Mouse (Mus musculus) forebrain, embryonic 14.5 days (tissue): ENCODE results near the gene Gpkow. TPM values are rescaled to one million over a fixed set of nuclear protein-coding genes. Genes with fewer than 3 reads are reported as not detected.

ENCODE experiments used
- ATAC-seq: fragments of 200-750 bp; cut with Nextera tagmentation; 2 replicates; pipeline ENCODE4 v1.8.0; 2017; ENCODE audit warnings: mild to moderate bottlenecking, moderate library complexity
- DNase-seq: peaks from one replicate; pipeline ENCODE4 v3.0.0-alpha.2; 2015; ENCODE audit warnings: low spot score
- H3K27ac ChIP-seq: fragments of 300-500 bp; sonication (generic); 2 replicates; pipeline ENCODE4 v1.5.1; 2014; ENCODE audit warnings: low read depth, mild to moderate bottlenecking, control low read depth, low read length, moderate library complexity
- H3K27me3 ChIP-seq: fragments of 300-500 bp; sonication (generic); replicated peaks from 2 replicates; pipeline ENCODE4 v1.6.1; 2014; ENCODE audit warnings: low read length, control low read depth, mixed read lengths; ENCODE audit not compliant: control insufficient read depth, insufficient read depth
- H3K36me3 ChIP-seq: fragments of 300-500 bp; sonication (generic); 2 replicates; pipeline ENCODE4 v1.6.1; 2014; ENCODE audit warnings: low read length, control low read depth; ENCODE audit not compliant: control insufficient read depth, insufficient read depth
- H3K4me1 ChIP-seq: fragments of 300-500 bp; sonication (generic); 2 replicates; pipeline ENCODE4 v1.6.1; 2014; ENCODE audit warnings: antibody characterized with exemption, low read length, control low read depth; ENCODE audit not compliant: control insufficient read depth, insufficient read depth
- H3K4me2 ChIP-seq: fragments of 300-500 bp; sonication (generic); 2 replicates; pipeline ENCODE4 v1.6.1; 2014; ENCODE audit warnings: mild to moderate bottlenecking, control low read depth, low read length
- H3K4me3 ChIP-seq: fragments of 300-500 bp; sonication (generic); 2 replicates; pipeline ENCODE4 v1.5.1; 2014; ENCODE audit warnings: low read depth, low read length, control low read depth
- H3K9ac ChIP-seq: fragments of 300-500 bp; sonication (generic); 2 replicates; pipeline ENCODE4 v1.6.1; 2014; ENCODE audit warnings: mild to moderate bottlenecking, low read length, control low read depth, moderate library complexity
- H3K9me3 ChIP-seq: fragments of 300-500 bp; sonication (generic); replicated peaks from 2 replicates; pipeline ENCODE4 v1.6.1; 2016; ENCODE audit warnings: low read length, control low read depth, mixed read lengths; ENCODE audit not compliant: control insufficient read depth
- WGBS: fragments of 180-500 bp; shearing (Covaris S2); extraction: QIAGEN DNeasy Blood & Tissue Kit; methylation state at CpG from one replicate; pipeline ENCODE4 v1.1.7; 2014; 5-methylcytosine and 5-hydroxymethylcytosine counted together
- polyA plus RNA-seq: library from polyadenylated mRNA; unstranded; fragments of >200 nt; fragmentation: Nextera tagmentation; extraction: Ambion mirVana; gene quantifications from 2 replicates; pipeline ENCODE4 v1.2.1, GENCODE M21; 2014

Gpkow gene
- polyA plus RNA-seq, 1 experiment from 2014 or later = 57.4 TPM

- Histone ChIP-seq H3K9ac (peak overlapping the region; percentile 60), H3K36me3 (peaks cover 12% of the 10 kb centered on the region; the same call in 1 of the 2 replicates), H3K27me3 (no peaks in the 10 kb centered on the region), H3K4me1 (no peaks in the 10 kb centered on the region; the same call in 1 of the 2 replicates), H3K9me3 (no peaks in the 10 kb centered on the region), H3K27ac (no peak overlapping the region), H3K4me2 (peak overlapping the region; percentile 59), H3K4me3 (peak overlapping the region; percentile 43)
- ATAC-seq (no peak), DNase-seq (no peak)
- 54% methylated on average over 4 of the region's 4 CpGs for WGBS
These were observed 32.0 kb downstream of the Gpkow start for GRCm38 (mm10) chrX:7728922-7729265.

- no peaks in the 10 kb centered on the region for H3K27me3 ChIP-seq
- H3K4me3 ChIP-seq = no peak overlapping the region
- no peaks in the 10 kb centered on the region; the same call in 1 of the 2 replicates for H3K4me1 ChIP-seq
- ATAC-seq (no peak), DNase-seq (peak; percentile 37)
- no peak overlapping the region for H3K9ac ChIP-seq
- H3K36me3 ChIP-seq = peaks cover 20% of the 10 kb centered on the region; the same call in 1 of the 2 replicates
- no peaks in the 10 kb centered on the region for H3K9me3 ChIP-seq
- no peak overlapping the region for H3K27ac ChIP-seq
- H3K4me2 ChIP-seq = no peak overlapping the region
- 38% methylated on average over 25 of the region's 26 CpGs for WGBS
These were observed 36.7 kb downstream of the Gpkow start for GRCm38 (mm10) chrX:7733571-7734156.

GRCm38 (mm10) chrX:7739336-7740081 lies 42.6 kb downstream of the Gpkow start:
- H3K9me3 ChIP-seq = no peaks in the 10 kb centered on the region
- no peak overlapping the region for H3K27ac ChIP-seq
- H3K4me2 ChIP-seq = no peak overlapping the region
- no peak overlapping the region for H3K9ac ChIP-seq
- H3K4me3 ChIP-seq = no peak overlapping the region
- ATAC-seq (no peak), DNase-seq (peak; percentile 45)
- H3K27me3 ChIP-seq = no peaks in the 10 kb centered on the region
- peaks cover 15% of the 10 kb centered on the region; the same call in 1 of the 2 replicates for H3K36me3 ChIP-seq
- no peaks in the 10 kb centered on the region for H3K4me1 ChIP-seq
- 68% methylated on average over 14 of the region's 14 CpGs for WGBS

- no peak overlapping the region for H3K9ac ChIP-seq
- DNase-seq = no peak
- 76% methylated on average over 10 of the region's 10 CpGs for WGBS
These were observed 43.3 kb downstream of the Gpkow start for GRCm38 (mm10) chrX:7740082-7740819.

GRCm38 (mm10) chrX:7741103-7741502 lies 44.2 kb downstream of the Gpkow start:
- 76% methylated on average over 5 of the region's 5 CpGs for WGBS

More at GRCm38 (mm10) chrX:7740082-7740819, 43.3 kb downstream of the Gpkow start:
- H3K4me1 ChIP-seq = no peaks in the 10 kb centered on the region
- no peaks in the 10 kb centered on the region for H3K9me3 ChIP-seq
- H3K27me3 ChIP-seq = no peaks in the 10 kb centered on the region
- peaks cover 15% of the 10 kb centered on the region; the same call in 1 of the 2 replicates for H3K36me3 ChIP-seq
- ATAC-seq = no peak
- no peak overlapping the region for H3K27ac ChIP-seq
- H3K4me3 ChIP-seq = no peak overlapping the region
- no peak overlapping the region for H3K4me2 ChIP-seq

GRCm38 (mm10) chrX:7743470-7743869 lies 46.5 kb downstream of the Gpkow start:
- H3K9me3 ChIP-seq = no peaks in the 10 kb centered on the region
- H3K4me1 ChIP-seq = no peaks in the 10 kb centered on the region
- ATAC-seq = no peak
- no peak overlapping the region for H3K4me3 ChIP-seq
- no peaks in the 10 kb centered on the region for H3K27me3 ChIP-seq
- H3K27ac ChIP-seq = no peak overlapping the region
- peak; percentile 2 for DNase-seq
- H3K9ac ChIP-seq = no peak overlapping the region
- no peaks in the 10 kb centered on the region for H3K36me3 ChIP-seq
- 59% methylated on average over 5 of the region's 5 CpGs for WGBS
- H3K4me2 ChIP-seq = no peak overlapping the region

More at GRCm38 (mm10) chrX:7741103-7741502, 44.2 kb downstream of the Gpkow start:
- Histone ChIP-seq H3K27me3 (no peaks in the 10 kb centered on the region), H3K4me2 (no peak overlapping the region), H3K9me3 (no peaks in the 10 kb centered on the region), H3K9ac (no peak overlapping the region), H3K4me1 (no peaks in the 10 kb centered on the region), H3K36me3 (peaks cover 15% of the 10 kb centered on the region; the same call in 1 of the 2 replicates), H3K27ac (no peak overlapping the region), H3K4me3 (no peak overlapping the region)
- DNase-seq (no peak), ATAC-seq (no peak)

- Histone ChIP-seq H3K9ac (no peak overlapping the region), H3K36me3 (no peaks in the 10 kb centered on the region), H3K4me1 (no peaks in the 10 kb centered on the region), H3K9me3 (no peaks in the 10 kb centered on the region), H3K27ac (no peak overlapping the region), H3K27me3 (no peaks in the 10 kb centered on the region), H3K4me3 (no peak overlapping the region), H3K4me2 (no peak overlapping the region)
- ATAC-seq (no peak), DNase-seq (no peak)
- 68% methylated on average over 1 of the region's 1 CpGs for WGBS
These were observed 48.0 kb downstream of the Gpkow start for GRCm38 (mm10) chrX:7744940-7745339.

GRCm38 (mm10) chrX:7745429-7745828 lies 48.5 kb downstream of the Gpkow start:
- WGBS = 87% methylated on average over 8 of the region's 8 CpGs

More at GRCm38 (mm10) chrX:7745429-7745828, 48.5 kb downstream of the Gpkow start:
- Histone ChIP-seq H3K9ac (no peak overlapping the region), H3K9me3 (no peaks in the 10 kb centered on the region), H3K27ac (no peak overlapping the region), H3K4me2 (no peak overlapping the region), H3K4me3 (no peak overlapping the region), H3K27me3 (no peaks in the 10 kb centered on the region), H3K4me1 (no peaks in the 10 kb centered on the region), H3K36me3 (no peaks in the 10 kb centered on the region)
- ATAC-seq = no peak
- DNase-seq = no peak
